Mouse (Mus musculus) left cerebral cortex, postnatal 10 days (tissue): ENCODE results near the gene Atg4a-ps. TPM values are rescaled to one million over a fixed set of nuclear protein-coding genes. Genes with fewer than 3 reads are reported as not detected.

Experiments
- DNase-seq, 2 experiments: peaks; one replicate each; pipeline ENCODE4 v3.0.0; 2021 to 2022; ENCODE audit warnings: low spot score in 2 of 2, mixed read lengths in 1 of 2; ENCODE audit errors: extremely low spot score in 1 of 2
- intact Hi-C: fragments of 180-260 bp; cut with DNase I; formaldehyde crosslinking; loops from one replicate; pipeline ENCODE4 v1.15.1; 2025
- total RNA-seq, 2 experiments: library from RNA; stranded (reverse); gene quantifications; 2 replicates each; pipeline ENCODE4 v1.2.3; 2021

The Atg4a-ps gene
- total RNA-seq, 2 experiments from 2014 or later, result 2.3 TPM; not detected in 1

DNA sequence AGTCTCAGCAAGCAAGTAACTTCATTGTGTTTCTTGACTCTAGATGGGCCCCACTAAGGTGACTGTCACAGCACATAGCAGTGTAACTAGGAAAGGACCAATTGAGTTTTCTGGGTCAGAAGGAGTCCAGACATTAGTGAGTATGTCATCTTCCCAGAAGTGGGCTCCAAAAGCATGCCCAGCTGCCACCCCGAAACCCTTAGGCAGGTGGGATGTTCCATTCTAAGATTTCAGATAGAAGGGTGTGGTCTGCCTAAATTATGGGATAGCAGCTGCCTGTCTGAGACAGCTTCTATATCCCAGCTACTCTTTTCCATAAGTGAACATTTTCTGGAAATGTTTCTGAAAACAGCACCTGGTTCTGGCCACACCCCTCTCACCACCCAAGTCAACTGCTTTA, 11.6 kb downstream of the Atg4a-ps start:
- intact Hi-C loops, result no loop called here
- no peak for DNase-seq

DNA sequence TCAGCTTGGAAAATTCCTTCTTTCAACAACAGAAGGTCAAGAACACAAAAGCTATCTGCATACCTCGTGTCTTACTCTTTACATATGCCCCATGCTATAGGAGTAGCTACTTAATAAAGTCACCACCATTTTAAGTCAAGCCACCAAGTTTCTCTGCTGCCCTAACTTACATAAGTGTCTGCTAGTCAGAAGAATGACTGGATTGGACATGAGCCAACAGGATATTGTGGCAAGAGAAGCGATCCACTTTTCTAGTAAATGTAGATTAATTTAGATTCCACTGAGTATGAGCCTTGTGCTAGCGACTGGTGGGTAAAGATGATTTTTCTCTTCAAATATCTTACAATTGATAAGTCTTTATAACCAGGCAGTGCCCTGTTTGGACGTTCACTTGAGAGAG, 12.0 kb downstream of the Atg4a-ps start:
- no peak for DNase-seq
- intact Hi-C loops, result no loop called here

GRCm38 (mm10) chr3:103633124-103633523, 12.7 kb downstream of the Atg4a-ps start:
- intact Hi-C loops, result no loop called here
- no peak for DNase-seq

GRCm38 (mm10) chr3:103627661-103628060, 18.2 kb downstream of the Atg4a-ps start:
- DNase-seq, result no peak
- intact Hi-C loops, result no loop called here

- DNase-seq, result no peak
- intact Hi-C loops, result no loop called here
Observed at GRCm38 (mm10) chr3:103626481-103626880, 19.4 kb downstream of the Atg4a-ps start.

DNA sequence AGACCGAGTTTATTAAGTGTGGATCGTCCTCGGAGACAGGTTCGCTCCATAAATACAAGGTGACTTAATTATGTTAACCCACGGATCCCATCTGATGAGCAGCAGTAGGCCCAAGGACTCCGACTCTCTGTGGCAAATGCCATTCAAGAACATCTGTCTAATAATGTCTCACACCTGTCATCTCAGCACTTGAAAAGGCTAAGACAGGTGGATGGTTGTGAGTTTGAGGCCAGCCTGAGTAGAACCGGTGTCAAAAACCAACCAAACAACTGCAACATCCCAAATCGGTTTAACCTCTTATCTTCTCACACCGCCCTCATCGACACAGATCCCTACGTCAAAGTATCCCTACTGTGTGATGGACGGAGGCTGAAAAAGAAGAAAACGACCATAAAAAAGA, 20.7 kb downstream of the Atg4a-ps start:
- intact Hi-C loops, result no loop called here

GRCm38 (mm10) chr3:103624591-103625051, 21.2 kb downstream of the Atg4a-ps start:
- no peak for DNase-seq
- intact Hi-C loops, result no loop called here

More for the DNA sequence above, 20.7 kb downstream of the Atg4a-ps start:
- no peak for DNase-seq

DNA sequence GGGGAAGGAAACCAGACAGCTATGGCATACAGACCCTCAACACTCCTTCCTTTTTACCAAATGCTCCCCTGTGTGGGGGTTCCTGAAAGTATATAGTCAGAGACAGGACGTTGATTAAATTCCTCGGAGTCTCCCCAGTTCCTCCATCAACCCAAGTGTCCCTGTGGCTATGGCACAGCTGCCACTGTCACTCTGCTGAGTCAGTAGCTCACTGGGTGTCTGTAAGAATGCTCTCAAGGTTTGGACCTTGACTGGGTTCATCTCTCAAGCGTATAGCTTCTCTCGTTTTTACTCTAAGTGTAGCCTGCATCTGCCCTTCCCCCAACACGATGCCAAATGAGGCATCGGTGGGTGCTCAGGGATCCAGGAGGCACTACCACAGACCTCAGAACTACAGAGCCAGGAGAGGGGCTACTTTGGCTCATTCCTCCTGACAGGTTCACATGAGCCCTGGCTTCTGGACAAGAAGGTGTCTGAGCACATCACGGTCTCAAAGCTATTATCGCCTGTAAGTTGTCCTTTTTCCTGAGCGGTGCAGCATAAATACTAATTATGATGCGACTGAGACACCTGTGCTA, 21.9 kb downstream of the Atg4a-ps start:
- no peak for DNase-seq
- intact Hi-C loops, result no loop called here

DNA sequence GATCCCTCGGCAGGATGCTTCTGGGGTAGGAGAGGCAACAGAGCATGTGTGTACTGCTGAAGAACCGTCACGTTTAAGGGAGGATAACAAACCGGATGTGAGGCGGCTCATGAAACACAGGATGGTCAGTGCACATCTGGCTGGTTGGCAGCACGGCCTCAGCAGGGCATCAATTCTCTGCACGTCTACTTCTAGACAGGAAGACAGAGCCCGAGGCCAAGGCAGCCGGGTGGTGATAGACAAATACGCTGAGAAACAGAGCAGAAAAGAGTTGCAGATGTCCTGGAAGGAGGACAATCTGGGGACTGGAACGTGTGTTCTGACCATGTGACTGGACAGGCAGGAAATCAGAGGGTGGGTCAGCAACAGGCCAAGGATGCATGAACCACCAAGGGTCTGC, 25.8 kb downstream of the Atg4a-ps start:
- intact Hi-C loops, result no loop called here
- no peak for DNase-seq

DNA sequence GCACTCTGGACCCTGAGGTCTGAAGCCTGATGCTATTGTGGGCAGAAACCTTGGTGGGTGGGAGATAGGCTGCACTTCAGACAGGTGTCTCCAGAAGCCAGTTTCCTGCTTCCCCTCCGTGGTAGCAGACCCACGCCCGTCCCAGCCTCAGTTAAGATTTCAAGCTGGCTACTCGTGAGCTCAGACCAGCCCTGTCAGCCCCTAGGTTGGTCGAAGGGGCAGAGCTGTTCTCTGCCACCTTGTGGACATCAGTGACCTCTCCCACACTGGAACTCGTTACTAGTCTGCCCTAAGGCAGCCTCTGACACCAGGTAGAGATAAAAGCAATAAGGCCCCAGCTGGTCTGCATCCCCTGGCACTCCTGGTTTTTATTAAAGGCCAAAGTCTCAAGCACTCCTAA, 28.9 kb downstream of the Atg4a-ps start:
- DNase-seq, result no peak
- intact Hi-C loops, result no loop called here

DNA sequence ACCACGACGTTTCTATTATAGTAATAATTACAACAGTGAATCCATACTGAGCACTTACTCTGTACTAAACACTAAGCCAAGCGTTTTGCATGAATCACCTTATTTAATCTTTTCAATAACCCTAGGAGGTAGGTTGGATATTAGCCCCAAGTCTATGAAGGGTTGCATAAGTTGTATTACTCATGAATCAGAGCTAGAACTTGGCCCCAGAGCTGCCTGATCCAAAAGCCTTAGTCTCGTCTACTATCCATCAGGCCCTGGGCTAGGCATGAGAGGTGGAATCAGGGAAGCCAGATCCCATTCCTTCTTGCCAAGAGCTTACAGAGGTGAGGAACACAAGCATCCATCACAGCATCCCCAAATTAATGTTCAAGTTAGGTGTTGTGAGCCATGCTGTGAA, 30.2 kb downstream of the Atg4a-ps start:
- intact Hi-C loops, result no loop called here
- no peak for DNase-seq

GRCm38 (mm10) chr3:103612636-103613355, 33.1 kb downstream of the Atg4a-ps start:
- intact Hi-C loops, result no loop called here
- DNase-seq, result peak; percentile 10 to 42

- DNase-seq, result no peak
- intact Hi-C loops, result no loop called here
Observed at GRCm38 (mm10) chr3:103610231-103610630, 35.6 kb downstream of the Atg4a-ps start.

GRCm38 (mm10) chr3:103606660-103607595, 38.9 kb downstream of the Atg4a-ps start:
- intact Hi-C loops, result no loop called here

GRCm38 (mm10) chr3:103606045-103606597, 39.7 kb downstream of the Atg4a-ps start:
- no peak for DNase-seq
- intact Hi-C loops, result no loop called here

More at GRCm38 (mm10) chr3:103606660-103607595, 38.9 kb downstream of the Atg4a-ps start:
- DNase-seq, result no peak

DNA sequence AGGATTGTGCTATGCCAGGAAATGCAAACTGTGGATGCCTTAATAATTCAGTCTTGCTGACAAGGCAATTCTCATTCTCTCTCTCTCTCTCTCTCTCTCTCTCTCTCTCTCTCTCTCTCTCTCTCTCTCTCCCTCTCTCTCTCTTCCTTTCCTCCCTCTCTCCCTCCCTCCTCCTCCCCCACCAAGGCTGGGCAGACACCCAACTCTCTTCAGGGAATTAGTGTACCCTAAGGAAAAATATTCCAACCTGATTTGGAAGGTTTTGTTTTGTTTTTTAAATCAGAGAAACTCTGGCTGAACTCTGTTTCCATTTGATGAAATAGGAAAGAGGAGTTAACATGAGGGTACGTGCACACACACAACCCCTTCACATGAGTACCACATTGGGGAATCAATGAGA, 44.3 kb downstream of the Atg4a-ps start:
- intact Hi-C loops, result no loop called here
- DNase-seq, result peak in 1 of 2 experiments; percentile 38

GRCm38 (mm10) chr3:103601011-103601410, 44.9 kb downstream of the Atg4a-ps start:
- intact Hi-C loops, result no loop called here
- peak in 1 of 2 experiments; percentile 38 for DNase-seq

- intact Hi-C loops, result no loop called here
Observed at GRCm38 (mm10) chr3:103597586-103597985, 48.3 kb downstream of the Atg4a-ps start.

GRCm38 (mm10) chr3:103595271-103595810, 50.5 kb downstream of the Atg4a-ps start:
- intact Hi-C loops, result no loop called here

More at GRCm38 (mm10) chr3:103597586-103597985, 48.3 kb downstream of the Atg4a-ps start:
- no peak for DNase-seq

More at GRCm38 (mm10) chr3:103595271-103595810, 50.5 kb downstream of the Atg4a-ps start:
- DNase-seq, result no peak
